Mouse (Mus musculus) layer of hippocampus, adult 2 months (tissue): ENCODE measurements around the gene Pten. TPM values are rescaled to one million over a fixed set of nuclear protein-coding genes. Genes with fewer than 3 reads are reported as not detected.
A peak's percentile ranks its signal among the peaks of the same experiment; 100 is the strongest.
"Not testable (repeated sequence)": the region's sequence is repeated elsewhere in the genome, so short reads cannot be mapped to it uniquely, and the experiment has no call there.

ENCODE experiments used
- DNase-seq, 2 experiments: peaks; one replicate each; pipeline ENCODE4 v3.0.0; 2022; ENCODE audit warnings: low spot score in 2 of 2
- H3K27ac ChIP-seq: fragments of 200-600 bp; 2 replicates; pipeline ENCODE4 v1.8.1; 2022
- H3K4me3 ChIP-seq: fragments of 200-600 bp; 2 replicates; pipeline ENCODE4 v1.8.1; 2022; ENCODE audit warnings: mild to moderate bottlenecking
- CTCF ChIP-seq: fragments of 200-600 bp; conservative IDR thresholded peaks from 2 replicates; pipeline ENCODE4 v1.8.1; 2022; ENCODE audit warnings: antibody characterized with exemption, mild to moderate bottlenecking, moderate library complexity
- total RNA-seq, 2 experiments: library from RNA; stranded (reverse); gene quantifications; 2 replicates each; pipeline ENCODE4 v1.2.3; 2021

The Pten gene
- total RNA-seq, 2 experiments from 2014 or later = 114 TPM

DNA sequence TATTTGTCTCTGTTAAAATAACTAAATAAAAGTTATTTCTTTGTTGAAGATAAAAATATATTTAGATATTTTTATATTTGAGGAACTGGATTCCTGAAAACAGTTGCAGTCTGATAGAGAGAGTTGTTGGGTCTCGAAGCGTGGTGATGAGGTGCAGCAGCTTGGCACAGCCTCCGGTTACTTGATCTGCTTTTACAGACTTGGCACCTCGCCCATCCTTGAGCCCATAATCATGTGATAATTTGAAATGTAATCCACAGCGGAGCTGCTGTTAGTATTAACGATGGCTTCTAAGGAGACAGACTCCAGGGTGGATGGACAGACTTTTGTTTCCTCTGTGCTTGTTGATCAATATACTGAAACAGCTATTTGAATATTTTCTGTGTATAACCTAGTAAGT, 35.3 kb downstream of the Pten start:
- Histone ChIP-seq H3K4me3 (no peak overlapping the region), H3K27ac (0 out of 2 replicates have a peak overlapping the region, but pooled peaks have one; percentile 1)
- no peak for TF ChIP-seq CTCF
- DNase-seq = peak; percentile 23 to 28

DNA sequence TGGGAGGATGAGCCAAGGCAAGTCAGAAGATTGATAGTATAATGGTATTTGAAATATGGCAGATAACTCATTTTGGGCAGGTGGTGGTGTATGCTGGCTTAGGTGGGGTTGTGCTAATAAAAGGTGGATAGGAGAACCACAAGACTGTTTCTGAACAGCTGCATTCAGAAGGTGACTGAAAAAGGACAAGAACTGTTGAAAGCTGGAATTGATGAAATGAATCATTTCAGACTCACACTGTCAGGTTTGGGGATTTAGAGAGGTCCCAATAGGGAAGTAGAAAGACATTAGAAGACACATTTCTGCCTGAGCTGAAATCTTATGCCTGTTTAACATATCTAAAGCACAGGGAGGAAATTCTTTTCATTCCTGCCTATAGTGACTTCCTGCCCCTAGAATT, 36.6 kb downstream of the Pten start:
- H3K27ac ChIP-seq = no peak overlapping the region
- no peak for TF ChIP-seq CTCF
- DNase-seq = no peak
- no peak overlapping the region for H3K4me3 ChIP-seq

DNA sequence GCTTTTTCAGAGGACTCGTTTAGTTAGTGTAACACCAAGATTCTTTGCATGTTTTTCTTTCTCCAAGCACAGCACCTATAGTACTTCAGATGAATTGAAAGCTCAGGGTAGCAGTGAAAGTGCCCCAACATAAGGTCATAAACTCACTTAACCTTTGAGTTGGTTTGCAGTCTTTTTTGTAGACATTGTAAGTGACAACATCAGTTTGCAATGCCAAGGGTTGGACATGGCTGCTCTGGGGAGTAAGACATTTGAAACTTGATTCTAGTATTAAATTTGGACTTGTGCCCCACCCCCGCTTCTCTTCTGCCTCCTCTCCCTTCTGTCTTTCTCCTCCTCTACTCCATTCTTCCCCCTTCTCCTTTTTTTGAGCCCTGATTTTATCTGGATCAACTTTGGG, 43.3 kb downstream of the Pten start:
- no peak for DNase-seq
- Histone ChIP-seq H3K4me3 (no peak overlapping the region), H3K27ac (no peak overlapping the region)
- no peak for TF ChIP-seq CTCF

DNA sequence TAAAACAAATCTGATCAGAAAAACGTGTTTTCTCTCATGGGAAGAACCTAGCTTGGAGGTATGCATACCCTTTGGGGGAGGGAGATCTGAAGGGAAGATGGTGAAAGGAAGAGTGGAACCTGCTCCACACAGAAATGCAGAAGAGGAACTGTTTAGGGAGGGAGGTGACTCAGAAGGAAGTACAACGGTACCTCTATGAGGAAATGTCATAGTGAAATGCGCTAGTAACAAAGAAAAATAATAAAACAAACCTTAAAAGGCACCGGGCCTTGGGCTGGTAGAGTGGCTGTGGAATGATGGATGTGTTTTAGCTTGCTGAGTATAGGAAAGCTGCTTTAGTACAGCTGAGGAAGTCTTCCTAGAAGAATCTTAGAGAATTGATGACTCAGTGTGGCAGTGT, 47.4 kb downstream of the Pten start:
- TF ChIP-seq CTCF = no peak
- H3K4me3 ChIP-seq = no peak overlapping the region
- no peak for DNase-seq
- H3K27ac ChIP-seq = no peak overlapping the region

DNA sequence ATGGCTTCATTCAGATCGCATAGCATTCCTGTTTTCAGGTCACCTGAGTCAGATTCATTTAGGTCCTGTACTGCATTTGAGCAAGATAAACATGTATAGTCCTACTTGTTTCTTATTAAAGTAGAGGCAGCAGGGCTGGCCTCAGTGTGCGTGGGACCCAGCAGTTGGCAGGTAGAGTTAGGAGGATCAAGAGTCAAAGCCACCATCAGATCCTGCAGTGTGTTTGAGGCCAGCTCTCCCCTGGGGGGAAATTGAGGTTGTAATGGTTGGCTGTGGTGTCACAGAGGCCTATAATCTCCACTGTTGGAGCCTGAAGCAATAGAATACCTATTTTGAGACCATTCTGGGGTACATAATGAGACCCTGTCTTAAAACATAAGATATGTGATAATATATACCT, 50.3 kb downstream of the Pten start:
- H3K27ac ChIP-seq = no peak overlapping the region
- TF ChIP-seq CTCF = no peak
- no peak for DNase-seq
- H3K4me3 ChIP-seq = no peak overlapping the region

DNA sequence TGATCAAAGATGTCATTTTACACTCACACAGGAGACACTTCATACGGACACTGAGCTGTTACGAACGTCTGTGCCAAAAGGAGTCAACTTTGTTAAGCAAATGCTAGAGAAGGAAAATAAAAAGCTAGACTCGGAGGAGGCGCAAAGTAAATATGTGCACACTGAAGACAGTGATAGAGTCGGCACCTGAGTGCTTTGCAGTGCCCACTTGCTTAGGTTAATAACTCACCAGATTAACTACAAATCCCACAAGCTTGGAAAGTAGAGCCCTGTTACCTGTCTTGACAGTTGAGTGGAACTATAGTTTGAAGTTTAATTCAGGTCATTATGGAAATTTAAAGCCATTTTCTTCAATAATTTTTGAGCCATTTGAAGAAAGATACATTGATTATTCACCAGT, 51.4 kb downstream of the Pten start:
- Histone ChIP-seq H3K27ac (no peak overlapping the region), H3K4me3 (no peak overlapping the region)
- no peak for DNase-seq
- no peak for TF ChIP-seq CTCF

DNA sequence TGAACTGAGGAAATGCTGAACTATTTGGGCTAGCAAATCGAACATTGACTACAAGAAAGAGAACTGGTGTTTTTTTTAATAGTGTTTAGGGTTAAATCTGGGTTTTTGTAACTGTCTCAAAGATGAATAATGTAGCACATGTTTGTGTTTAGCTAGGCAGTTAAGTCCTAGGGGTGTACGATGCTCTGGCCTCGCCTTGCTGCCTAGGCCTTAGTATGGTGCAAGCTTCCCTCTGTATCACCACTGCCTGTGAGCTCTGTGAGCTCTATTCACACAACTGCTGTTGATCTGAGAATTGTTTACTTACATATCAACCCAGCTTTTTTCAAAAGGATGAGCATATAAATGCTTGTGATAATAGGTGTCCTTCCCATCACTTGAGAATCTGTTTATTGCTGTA, 51.8 kb downstream of the Pten start:
- H3K27ac ChIP-seq = no peak overlapping the region
- no peak for TF ChIP-seq CTCF
- no peak overlapping the region for H3K4me3 ChIP-seq
- DNase-seq = no peak

DNA sequence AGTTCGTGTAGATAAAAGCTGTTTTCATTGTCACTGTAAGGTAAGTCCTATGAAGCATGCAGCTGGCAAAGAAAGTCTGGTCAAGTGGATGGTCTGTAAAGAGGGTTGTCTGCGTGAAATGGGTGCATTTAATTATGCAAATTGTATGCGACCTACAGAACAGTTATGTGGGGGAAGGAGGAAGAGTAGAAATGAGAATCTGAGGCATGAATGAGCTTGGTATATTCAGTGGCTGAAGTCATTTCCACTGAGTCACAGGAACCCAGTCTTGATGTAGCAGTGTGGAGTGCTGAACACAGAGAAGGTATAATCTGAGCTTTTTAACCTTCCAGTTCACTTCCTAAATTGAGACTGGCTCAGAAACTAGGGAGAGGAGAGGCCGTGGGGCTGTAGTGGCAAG, 61.5 kb downstream of the Pten start:
- no peak for TF ChIP-seq CTCF
- no peak for DNase-seq
- Histone ChIP-seq H3K4me3 (no peak overlapping the region), H3K27ac (no peak overlapping the region)

DNA sequence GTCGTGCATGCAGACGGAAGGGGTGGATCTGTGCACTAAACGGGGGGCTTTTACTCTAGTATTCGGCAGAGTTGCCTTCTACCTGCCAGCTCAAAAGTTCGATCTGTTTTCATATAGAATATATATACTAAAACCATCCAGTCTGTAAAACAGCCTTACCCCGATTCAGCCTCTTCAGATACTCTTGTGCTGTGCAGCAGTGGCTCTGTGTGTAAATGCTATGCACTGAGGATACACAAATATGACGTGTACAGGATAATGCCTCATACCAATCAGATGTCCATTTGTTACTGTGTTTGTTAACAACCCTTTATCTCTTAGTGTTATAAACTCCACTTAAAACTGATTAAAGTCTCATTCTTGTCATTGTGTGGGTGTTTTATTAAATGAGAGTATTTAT, 65.7 kb downstream of the Pten start:
- H3K27ac ChIP-seq, H3K4me3 ChIP-seq, DNase-seq: not testable (repeated sequence)

DNA sequence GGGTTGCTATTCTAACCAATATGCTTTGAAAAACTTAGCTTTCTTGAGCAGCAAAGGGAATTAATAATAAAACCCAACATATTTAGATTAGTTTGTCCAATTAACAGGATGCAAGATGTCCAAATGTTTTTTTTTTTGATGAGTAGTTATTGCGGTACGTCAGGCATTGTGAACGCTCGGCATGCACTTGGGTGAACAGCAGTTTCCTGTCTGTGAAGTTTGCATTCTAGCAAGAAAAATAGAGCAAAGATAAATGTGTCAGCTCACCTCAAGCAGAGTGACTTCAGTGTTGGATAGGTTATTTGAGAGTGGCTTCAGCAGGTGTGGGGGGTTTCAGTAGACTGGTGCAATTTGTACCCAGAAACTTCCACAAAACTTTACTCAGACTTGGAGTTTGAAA, 69.3 kb downstream of the Pten start:
- no peak overlapping the region for H3K4me3 ChIP-seq
- H3K27ac ChIP-seq = no peak overlapping the region
- no peak for DNase-seq
- TF ChIP-seq CTCF = no peak

DNA sequence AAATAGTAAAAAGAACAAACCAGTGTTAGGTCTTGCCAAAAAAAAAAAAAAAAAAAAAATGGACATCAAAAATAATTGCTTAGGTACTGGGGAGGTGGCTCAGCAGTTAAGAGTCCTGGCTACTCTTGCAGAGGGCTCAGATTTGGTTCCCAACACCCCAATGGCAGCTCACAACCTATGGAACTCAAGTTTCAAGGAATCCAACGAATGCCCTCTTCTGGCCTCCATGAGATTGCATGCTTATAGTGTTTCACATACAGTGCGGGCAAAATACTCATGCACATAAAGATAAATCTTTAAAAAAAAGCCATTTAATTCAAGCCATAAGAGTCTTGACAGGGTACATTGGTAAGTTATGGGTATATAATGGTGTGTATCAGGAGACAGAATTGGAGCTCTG, 72.6 kb downstream of the Pten start:
- DNase-seq = no peak
- TF ChIP-seq CTCF = no peak; the same call in none of the 2 replicates
- no peak overlapping the region for H3K27ac ChIP-seq
- no peak overlapping the region for H3K4me3 ChIP-seq

DNA sequence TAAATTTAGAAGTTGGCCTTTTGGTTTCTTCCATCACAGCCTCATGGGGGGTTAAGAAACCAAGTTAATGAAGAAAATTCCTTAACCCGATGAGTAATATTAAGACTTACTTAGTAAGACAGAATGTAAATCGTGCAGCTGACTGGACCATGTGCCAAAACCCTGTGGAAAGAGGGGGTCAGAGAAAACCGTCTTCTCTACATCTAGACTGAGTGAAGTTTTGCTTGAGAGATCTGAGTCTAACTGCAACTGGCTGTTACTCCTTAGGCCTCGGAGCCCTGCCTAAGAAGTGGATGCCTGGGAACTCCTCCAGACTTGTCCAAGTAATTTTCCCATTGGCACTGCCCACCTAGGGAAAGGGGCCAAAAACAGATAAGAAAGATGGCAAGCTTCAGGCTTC, 74.0 kb downstream of the Pten start:
- DNase-seq = no peak
- H3K27ac ChIP-seq = no peak overlapping the region
- H3K4me3 ChIP-seq = no peak overlapping the region
- no peak for TF ChIP-seq CTCF

DNA sequence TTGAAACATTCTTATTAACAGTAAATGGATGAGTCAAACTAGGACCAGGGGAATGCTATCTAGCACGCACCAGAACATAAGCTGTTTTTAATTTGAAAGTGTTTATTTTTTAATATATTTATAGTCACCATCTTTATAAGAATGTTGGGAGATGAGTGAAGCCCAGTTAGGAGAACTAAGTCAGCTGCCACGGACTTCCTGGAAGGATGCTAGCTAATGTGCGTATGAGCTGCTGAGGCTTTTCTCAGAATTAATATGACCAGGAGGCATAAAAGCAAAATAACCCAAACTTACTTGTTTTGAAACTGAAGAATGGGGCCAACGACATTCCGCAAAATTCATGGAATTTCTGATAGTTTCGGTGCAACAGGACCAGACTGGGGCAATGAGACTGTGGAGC, 83.2 kb downstream of the Pten start:
- Histone ChIP-seq H3K4me3 (no peak overlapping the region), H3K27ac (no peak overlapping the region)
- DNase-seq = no peak
- TF ChIP-seq CTCF = no peak

DNA sequence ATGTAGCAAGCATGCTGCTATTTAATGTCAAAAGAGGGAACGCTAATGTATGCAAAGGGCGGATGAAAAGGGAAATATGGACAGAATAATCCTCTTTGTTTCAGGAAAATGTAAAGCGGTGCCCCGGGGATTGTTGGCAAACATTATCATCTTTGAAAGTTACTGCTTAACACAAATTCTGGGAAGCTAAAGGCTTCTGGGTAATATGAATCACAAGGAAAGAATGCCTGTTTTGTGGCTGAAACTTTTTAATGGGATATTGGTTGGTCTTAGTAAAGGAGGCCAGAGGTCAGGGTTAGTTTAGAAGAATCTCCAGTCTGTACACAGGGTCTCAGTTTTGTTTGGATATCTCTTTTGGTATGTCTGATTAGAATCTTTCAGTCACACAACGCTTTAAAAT, 87.2 kb downstream of the Pten start:
- no peak overlapping the region for H3K27ac ChIP-seq
- no peak for DNase-seq
- H3K4me3 ChIP-seq = no peak overlapping the region
- no peak for TF ChIP-seq CTCF

DNA sequence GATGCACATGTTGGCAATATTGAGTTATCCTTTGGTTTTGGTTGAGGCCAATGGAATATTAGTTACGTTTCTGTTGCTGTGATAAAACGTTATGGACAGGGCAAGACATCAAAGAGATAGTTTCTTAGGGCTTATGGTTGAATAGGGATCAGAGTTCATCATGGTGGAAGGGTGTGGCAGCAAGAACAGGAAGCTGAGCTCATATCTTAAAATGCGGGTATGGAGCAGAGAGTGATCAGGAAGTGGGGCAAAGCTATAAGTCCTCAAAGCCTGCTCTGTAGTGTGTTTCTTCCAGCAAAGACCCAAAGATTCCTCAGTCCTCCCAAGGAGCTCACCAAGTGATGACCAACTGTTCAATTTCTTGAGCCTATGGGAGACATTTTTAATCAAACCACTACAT, 90.7 kb downstream of the Pten start:
- Histone ChIP-seq H3K4me3 (no peak overlapping the region), H3K27ac (no peak overlapping the region)
- no peak for DNase-seq
- TF ChIP-seq CTCF = no peak
